Mouse (Mus musculus): ENCODE results near the gene Pole3.
"Not testable (repeated sequence)": the region's sequence is repeated elsewhere in the genome, so short reads cannot be mapped to it uniquely, and the experiment has no call there.

Pole3 gene

GRCm38 (mm10) chr4:62486162-62486696 is 38.6 kb downstream of the Pole3 start:
- DNase-seq = no peak

- no peak for DNase-seq
Observed at GRCm38 (mm10) chr4:62485450-62486161, 39.3 kb downstream of the Pole3 start.

DNA sequence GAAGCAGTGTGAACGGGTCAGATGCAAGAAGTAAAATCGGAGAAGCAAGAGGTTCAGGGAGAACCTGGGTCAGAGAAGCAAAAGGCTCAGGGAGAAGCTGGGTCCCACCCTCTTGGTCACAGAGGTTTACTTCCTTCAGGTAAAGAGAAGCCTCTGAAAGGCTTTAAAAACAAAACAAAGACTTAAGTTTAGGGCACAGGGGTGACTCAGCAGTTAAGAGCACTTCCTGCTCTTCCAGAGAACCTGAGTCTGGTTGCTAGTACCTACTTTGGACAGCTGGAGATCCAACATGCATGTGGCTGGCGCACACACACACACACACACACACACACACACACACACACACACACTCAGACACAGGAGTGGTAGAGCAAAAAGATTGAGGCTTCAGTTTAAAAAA is 39.9 kb downstream of the Pole3 start:
- DNase-seq = peak; percentile 28

- no peak for DNase-seq
Observed at GRCm38 (mm10) chr4:62480709-62481605, 43.9 kb downstream of the Pole3 start.

DNA sequence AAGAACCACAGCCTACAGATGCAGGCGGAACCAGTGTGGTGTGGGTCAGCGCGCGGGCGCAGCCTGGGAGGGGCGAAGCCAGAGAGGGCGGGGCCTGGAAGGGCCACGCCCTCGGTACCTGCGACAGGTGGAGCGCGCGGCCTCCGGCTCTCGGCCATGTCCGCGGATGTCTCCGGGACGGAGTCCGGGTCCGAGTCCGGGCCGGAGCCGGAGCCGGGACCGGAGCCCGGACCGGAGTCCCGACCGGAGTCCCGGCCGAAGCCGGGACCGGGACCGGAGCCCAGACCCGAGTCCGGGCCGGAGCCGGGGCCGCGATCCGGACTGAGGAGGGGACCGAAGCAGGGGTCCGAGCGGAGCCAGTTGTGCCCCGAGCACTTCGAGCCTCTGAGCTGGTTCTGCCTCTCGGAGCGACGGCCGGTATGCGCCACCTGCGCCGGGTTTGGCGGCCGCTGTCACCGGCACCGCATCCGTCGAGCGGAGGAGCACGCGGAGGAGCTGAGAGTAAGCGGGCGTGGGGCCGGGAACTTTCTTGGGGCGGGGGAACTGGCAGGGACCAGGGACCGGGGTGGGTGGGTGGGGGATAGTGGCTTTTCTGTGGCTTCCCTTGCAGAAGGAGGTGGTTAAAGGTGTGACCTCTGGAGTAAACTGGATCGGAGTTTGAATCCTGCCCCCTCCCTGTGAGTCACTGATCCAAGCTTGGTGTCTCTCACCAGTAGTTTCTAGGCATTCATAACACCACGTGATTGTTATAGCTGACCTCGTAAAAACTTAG is 44.7 kb downstream of the Pole3 start, which contains the start of gene Bspry:
Gene Bspry, plus strand, starts transcription at position 117 of the 772 bp plus-strand sequence.
- peak; percentile 78 for DNase-seq

- not testable (repeated sequence) for DNase-seq
Observed at GRCm38 (mm10) chr4:62479593-62479936, 45.3 kb downstream of the Pole3 start.

GRCm38 (mm10) chr4:62477542-62478244 is 47.2 kb downstream of the Pole3 start:
- no peak for DNase-seq

- DNase-seq = no peak
Observed at GRCm38 (mm10) chr4:62475793-62476192, 49.1 kb downstream of the Pole3 start.

DNA sequence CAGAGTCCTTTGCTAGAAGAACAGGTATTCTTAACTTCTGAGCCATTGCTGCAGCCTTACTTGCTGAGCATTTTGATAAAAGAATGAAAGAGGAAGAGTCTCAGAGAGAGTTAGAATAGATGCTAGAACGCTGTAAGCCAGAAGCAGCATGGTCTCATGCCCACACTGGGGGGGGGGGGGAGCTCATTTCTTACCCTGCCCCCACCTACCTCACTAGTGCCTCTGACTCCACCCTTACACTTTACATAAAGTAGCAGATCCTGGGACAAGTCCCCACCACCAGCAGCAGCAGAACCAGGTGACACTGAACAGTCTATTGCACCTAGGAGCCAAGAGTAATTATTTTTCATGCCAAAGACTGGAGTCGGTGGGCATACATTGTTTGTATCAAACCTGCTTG is 49.7 kb downstream of the Pole3 start:
- peak; percentile 47 for DNase-seq

Data from thymus, postnatal 4 days (tissue).